Mouse (Mus musculus) thymus, adult 2 months (tissue): ENCODE measurements around the gene Lmo7.

Source experiments
- CTCF ChIP-seq: fragments of 200-500 bp; IDR thresholded peaks from 2 replicates; pipeline ENCODE4 v1.5.1; 2012; ENCODE audit warnings: mild to moderate bottlenecking, control low read depth, low read length, moderate library complexity, borderline replicate concordance; ENCODE audit not compliant: control insufficient read depth, poor library complexity, insufficient read depth; ENCODE audit errors: extremely low read depth
- POLR2A ChIP-seq: fragments of 200-500 bp; IDR thresholded peaks from 2 replicates; pipeline ENCODE4 v1.6.1; 2012; ENCODE audit warnings: mild to moderate bottlenecking, low read length, control low read depth, moderate library complexity; ENCODE audit not compliant: control insufficient read depth, poor library complexity, insufficient read depth; ENCODE audit errors: extremely low read depth

GRCm38 (mm10) chr14:101872846-101873245 is 143.1 kb downstream of the Lmo7 start:
- TF ChIP-seq POLR2A (no peak), CTCF (no peak)
